Mouse (Mus musculus): ENCODE measurements around the gene Iqcn. TPM values are rescaled to one million over a fixed set of nuclear protein-coding genes. Genes with fewer than 3 reads are reported as not detected.

The Iqcn gene
- total RNA-seq (2021) = under 1 TPM; 0.10 to 0.11 TPM

DNA sequence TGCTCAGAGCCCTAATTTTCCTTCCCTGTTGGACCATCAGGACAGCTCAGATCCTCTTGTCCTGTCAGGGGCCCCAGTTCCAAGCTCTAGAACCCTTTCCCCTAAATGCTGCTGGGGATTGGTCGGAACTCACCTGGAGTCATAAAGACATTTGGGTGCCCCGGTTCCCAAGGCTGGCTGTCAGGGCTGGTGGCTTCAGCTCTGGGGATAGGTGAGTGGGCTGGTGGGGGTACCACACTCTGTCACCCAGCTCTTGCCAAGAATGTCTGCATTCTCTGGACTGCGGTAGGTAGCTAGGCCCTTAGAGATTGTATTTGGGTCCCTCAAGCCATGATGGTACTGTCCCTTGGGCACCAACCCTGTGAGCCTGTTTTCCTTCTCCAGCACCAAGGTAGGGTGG is at the start of gene Iqcn:
Iqcn (plus strand) TSS at position 171 of the 400 bp plus-strand sequence.
- DNase-seq = no peak

DNA sequence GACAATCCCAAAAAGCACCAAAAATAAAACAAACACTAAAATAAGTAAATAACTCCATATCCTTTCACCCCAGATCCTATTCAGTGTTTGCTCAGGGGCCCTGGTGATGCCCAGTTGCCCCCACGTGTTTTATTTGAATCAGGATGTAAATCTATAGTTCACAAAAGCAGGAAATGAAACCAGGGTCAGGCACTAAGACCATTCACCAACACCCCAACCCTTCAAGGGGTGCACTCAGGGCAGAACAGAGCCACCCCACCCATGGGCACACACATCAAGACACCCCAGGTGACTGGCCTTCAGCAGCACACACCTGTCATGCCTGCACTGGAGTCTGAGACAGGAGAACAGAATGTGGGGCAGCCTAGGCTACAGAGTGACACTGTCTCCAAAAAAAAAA is 49.1 kb upstream of the Iqcn start:
- DNase-seq = no peak

GRCm38 (mm10) chr8:70655469-70655868 is 47.8 kb upstream of the Iqcn start:
- no peak for DNase-seq

DNA sequence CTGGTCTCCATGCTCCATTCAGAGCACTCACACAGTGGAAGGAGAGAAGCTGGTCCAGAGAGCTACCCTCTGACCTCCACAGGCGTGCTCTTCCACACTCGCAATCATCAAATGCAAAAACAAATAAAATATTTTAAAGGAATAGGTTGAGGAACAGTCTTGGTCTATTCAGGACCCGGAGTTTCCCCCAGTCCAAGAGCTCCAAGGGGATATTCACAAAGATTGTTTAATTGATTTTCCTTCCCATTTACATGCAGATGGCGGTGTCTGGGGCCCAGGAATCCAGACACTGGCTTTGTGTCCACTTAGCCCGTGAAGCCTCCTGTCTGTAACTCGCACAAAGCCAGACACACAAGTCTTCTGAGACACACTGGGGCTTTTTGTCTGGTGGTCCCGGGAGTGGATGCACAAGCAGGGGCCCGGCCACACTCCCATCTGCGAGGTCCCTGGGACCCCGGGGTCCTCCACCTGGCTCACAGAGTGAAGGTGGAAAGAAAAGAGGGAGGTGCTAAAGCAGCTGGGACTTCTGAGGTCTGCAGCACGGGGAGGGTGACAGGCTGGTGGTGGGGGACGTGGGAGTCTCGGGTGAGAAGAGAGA is 47.0 kb upstream of the Iqcn start:
- DNase-seq = no peak

DNA sequence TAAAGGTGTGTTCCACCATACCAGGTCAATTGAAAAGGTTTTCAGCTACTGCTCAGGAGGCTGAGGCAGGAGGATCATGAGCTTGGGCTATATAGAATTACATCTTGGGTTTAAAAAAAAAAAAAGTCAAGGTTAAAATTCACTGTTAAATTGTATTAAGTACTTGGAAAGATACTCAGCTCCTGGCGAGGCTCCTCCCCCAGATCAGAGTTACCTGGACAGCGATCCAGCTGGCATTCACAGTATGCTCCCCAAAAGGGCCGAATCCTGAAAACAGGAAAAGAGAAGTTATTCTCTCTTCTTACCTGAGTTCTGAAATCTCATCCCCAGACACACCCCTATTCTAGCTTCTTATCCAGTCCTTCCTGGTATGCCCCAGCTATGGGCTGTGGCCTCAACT is 46.0 kb upstream of the Iqcn start:
- no peak for DNase-seq

- DNase-seq = no peak
These were observed 45.5 kb upstream of the Iqcn start for GRCm38 (mm10) chr8:70657739-70658138.

DNA sequence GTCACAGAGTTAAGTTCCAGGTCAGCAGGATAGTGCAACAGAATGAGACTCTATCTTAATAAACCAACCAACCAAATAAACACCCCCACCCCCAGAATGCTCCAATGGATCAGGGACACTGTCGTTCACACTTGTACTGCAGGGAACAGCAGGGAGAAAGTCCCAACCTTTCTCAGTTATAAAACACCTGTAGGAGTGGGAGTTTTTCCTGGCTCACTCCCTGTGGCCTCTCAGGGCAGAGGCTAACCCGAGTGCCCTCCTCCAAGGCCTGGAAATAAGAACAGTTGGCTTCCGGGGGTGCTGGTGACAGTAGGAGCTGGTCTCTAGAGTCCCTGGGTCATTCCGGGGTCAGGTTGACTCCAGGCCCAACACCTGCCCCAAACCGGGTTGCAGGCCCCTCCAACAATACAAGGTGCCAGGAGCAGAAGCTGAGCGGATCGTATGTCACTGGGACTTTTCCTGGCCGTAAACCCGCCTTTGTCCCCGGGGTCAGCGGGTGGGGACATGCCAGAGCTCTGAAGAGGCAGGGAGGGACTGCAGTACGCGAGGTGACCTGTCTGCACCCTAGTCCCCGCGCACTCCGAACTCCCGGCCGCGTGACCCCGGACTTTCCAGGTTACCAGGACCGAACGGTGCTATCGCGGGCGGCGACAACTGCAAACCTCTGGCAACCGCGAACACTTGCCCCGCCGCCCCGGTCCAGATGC is 44.2 kb upstream of the Iqcn start:
- DNase-seq = no peak

GRCm38 (mm10) chr8:70659604-70660272 is 43.5 kb upstream of the Iqcn start:
- peak; percentile 97 for DNase-seq

GRCm38 (mm10) chr8:70660273-70660725 is 43.0 kb upstream of the Iqcn start, which contains the start of gene Pgpep1:
TSS of gene Pgpep1 (minus strand) at chr8:70660388.
- no peak for DNase-seq

DNA sequence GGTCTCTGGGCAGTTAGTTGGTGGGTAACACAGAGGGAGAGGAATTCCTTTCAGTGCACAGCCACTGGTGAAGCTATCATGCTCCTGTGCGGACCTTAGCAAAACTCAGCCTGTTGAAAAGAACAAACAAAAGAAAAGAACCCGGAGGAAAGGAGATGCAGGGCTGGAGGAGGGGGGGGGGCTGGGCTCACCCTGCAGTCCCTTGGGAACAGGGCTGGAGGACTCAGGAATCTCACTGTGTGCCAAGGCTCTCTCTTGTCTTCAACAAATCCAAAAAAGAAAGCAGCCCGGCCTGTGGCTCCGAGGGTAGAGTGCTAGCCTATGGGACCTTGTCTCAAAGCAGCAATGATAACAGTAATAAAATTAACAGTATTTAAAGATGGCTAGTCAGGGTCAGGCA is 39.6 kb upstream of the Iqcn start:
- DNase-seq = no peak

GRCm38 (mm10) chr8:70664631-70665030 is 38.6 kb upstream of the Iqcn start:
- DNase-seq = no peak

DNA sequence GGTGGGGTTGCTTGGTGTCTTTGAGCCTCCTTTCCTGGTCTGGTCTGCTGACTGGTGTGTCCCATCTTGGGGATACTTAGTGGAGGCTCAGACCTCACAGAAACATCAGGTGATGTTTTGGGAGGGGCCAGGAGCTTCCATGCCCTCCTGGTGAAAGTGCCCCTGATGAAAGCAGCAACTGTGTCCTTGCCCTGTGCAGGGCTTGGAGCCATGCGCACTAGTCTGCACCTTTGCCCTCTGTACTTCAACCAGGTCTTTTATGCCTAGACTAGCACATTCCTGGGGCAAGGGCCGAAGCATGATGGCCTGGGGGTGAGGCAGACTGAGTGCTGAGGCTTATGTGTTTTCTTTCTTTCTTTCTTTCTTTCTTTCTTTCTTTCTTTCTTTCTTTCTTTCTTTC is 37.7 kb upstream of the Iqcn start:
- DNase-seq = no peak

- DNase-seq = peak; percentile 66
These were observed 36.2 kb upstream of the Iqcn start for GRCm38 (mm10) chr8:70667071-70667470.

- DNase-seq = peak; percentile 62
These were observed 31.5 kb upstream of the Iqcn start for GRCm38 (mm10) chr8:70671615-70672324.

DNA sequence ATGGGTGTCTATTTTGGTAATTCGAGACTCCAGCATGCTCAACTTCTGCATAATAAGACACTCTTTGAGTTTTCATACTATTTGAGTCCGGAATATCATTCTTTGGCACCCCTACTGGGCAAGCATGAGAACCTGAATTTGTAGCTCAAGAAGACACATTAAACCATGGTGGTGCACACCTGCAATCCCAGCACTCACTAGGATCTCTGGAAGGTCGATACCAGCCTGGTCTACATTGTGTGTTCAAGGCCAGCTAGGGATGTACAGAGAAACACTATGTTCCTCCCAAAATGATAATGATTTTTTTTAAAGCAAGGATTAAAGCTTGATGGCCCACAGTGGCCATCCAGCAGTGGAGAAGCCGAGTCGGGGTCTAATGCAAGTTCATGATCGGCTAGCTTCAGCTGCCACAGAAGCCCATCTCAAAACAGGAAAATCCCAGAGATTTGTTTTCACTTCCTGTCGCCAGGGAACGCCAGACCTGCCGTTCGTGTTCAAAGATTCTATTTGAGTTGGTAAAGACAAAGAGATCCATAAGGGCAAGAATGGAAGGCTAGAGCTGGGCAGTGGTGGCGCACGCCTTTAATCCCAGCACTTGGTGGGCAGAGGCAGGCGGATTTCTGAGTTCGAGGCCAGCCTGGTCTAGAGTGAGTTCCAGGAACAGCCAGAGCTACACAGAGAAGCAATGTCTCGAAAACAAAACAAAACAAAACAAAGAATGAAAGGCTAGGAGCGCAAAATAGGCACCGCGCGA is 30.8 kb upstream of the Iqcn start:
- no peak for DNase-seq

DNA sequence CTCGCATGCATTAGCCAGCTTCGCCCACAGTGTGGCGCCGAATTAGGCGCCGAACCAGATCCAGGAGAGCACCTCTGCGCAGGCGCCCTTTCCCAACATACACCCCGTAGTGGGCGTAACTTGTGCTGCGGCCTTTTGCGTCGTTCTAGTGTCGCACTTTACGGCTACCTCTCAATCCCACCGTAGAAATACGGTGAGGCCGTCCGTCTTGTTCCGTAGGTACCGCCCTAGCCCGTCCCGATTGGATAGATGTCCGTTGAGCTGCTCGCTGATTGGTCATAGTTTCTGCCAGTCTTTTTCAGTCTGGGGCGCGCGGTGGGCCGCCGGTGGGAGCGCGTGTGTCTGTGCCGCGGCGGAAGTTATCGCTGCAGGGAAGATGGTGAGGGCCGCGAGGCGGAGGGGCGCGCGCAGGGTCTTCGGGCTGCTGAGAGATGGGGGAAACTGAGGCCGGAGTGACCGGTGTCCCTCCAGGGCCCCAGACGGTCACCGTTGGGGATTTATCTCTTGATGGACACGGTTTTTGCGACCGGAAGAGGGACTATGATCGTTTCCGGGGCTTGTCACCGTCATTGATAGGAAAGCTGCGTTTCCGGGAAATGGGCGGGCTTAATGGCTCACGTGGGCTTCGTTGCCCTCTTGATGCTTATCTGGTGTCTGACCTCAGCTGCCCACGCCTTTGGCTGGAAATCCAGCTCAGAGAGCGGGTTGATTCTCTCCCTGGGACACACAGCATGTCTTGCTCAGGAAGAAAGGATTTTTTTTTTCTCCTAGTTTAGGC is 30.0 kb upstream of the Iqcn start, which contains the start of gene Lsm4:
Lsm4 (plus strand) TSS at position 170 of the 778 bp plus-strand sequence.
- peak; percentile 99 for DNase-seq

- no peak for DNase-seq
These were observed 29.1 kb upstream of the Iqcn start for GRCm38 (mm10) chr8:70674109-70674508.

DNA sequence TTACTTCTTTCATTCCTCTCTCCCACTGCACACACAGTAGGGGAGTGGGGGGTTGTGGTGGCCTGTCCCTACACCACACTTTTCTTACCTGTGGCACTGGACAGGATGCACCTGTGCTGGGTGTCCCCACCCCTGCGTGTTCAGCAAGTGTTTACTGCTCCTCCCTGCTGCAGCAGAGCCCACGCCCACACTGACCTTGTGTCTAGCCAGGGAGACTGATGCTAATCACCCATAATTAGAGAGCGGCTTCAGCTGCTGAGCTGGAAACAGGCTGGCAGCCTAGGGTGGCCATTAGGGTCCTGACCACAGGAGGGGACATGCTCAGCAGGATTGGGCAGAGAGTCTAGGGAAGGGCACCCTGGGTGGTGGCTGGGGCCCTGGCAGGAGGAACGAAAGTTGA is 28.5 kb upstream of the Iqcn start:
- no peak for DNase-seq

DNA sequence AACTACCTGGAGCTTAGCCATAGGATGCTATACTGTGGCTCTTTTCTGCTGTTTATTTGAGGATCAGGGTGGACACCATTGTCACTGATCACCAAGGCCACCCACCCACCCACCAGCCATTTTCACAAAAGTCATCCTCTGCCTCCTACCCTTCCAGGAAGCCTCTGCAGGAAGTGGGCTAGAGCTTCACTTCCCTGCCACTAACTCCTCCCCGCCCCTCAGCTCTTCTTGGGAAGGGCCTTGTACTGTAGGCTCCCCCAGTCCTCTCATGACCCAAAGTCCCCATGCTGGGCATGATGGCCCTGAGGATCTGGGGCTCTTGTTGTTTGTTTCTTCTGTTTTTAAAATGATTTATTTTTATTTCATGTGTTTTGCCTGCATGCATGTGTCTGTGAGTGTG is 27.9 kb upstream of the Iqcn start:
- DNase-seq = no peak

DNA sequence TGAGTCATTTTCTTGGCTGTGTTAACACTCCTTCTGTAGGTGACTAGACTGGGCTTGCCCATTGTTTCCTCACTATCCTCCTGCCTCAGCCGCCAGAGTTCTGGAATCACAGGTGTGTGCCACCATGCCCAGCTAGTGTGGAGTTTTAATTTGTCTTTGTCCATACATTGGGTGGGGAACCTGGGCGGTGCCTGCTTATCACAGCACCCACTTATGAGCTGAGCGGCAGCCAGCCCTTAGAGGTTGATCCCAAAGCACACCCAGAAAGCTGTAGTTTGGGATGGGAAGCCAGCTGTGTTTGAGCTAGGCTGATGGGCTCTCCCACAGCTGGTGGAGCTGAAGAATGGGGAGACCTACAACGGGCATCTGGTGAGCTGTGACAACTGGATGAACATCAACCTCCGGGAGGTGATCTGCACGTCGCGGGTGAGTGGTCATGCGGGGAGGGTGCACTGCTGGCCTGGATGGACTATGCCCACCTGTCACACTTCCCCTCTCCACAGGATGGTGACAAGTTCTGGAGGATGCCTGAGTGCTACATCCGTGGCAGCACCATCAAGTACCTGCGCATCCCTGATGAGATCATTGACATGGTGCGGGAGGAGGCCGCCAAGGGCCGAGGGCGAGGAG is 25.7 kb upstream of the Iqcn start:
- DNase-seq = no peak

GRCm38 (mm10) chr8:70678679-70679078 is 24.6 kb upstream of the Iqcn start:
- DNase-seq = no peak

Measured in heart, postnatal 4 days (tissue).